Mouse (Mus musculus): Measurements from ENCODE around the gene Wdr73. TPM values are rescaled to one million over a fixed set of nuclear protein-coding genes. Genes with fewer than 3 reads are reported as not detected.

The Wdr73 gene
- polyA plus RNA-seq, 1 experiment from 2014 or later = 41.6 TPM

DNA sequence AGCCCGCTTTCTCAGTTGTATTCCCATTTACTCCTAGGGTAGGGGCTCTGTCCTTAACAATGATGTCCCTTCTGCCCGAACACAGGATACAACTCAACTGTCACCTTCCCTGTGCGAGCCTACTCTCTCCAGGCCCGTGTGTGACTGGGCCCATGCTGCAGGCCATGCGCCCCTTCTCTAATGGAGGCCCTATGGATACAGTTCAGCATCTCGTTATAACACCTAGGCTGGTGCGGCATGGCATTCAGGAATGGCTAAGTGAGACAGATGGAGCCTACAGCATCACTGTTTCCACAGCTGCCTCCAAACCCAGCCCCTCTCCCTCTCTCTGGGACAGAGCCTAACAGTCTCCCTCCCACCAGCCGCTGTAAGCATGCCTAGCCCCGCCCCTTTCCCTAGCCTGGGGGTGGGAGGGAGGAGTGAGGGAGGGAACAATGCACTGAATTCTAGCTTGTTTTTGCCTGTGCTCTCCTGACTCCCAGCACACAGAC, 12.0 kb downstream of the Wdr73 start:
- H3K36me3 ChIP-seq (ENCODE audit: control insufficient read depth, insufficient read depth, low read length) = peaks cover 2% of the 10 kb centered on the region; the same call in 1 of the 2 replicates

DNA sequence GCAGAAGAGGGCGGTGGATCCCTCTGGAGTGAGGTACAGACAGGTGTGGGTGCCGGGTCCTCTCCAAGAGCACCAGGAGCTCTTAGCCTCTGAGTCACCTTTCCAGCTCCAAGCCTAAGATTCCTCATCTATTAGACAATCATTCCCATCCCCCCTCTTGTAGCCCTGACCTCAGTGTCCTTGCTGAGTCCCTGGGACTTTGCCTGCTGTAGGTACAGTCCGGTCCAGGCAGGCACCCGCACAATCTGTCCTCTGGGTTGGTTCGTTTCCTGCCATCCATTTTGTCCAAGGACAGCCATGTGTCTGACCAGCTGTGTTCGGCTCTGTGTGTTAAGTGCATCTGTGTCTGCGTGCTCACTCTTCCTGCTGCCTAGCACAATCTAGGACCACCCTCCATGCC, 12.5 kb downstream of the Wdr73 start:
- Histone ChIP-seq H3K4me1 (replicated peaks; ENCODE audit: control insufficient read depth, insufficient read depth, low read length) (0 out of 2 replicates have a peak, but pooled peaks cover 6% of the 10 kb centered on the region), H3K9me3 (ENCODE audit: control insufficient read depth, low read length) (no peaks in the 10 kb centered on the region), H3K27ac (ENCODE audit: low read depth, low read length) (peak overlapping the region; percentile 41; the same call in 1 of the 2 replicates), H3K27me3 (ENCODE audit: control insufficient read depth, insufficient read depth, low read length) (no peaks in the 10 kb centered on the region), H3K36me3 (ENCODE audit: control insufficient read depth, insufficient read depth, low read length) (peaks cover 2% of the 10 kb centered on the region; the same call in 1 of the 2 replicates), H3K9ac (ENCODE audit: low read length) (no peak overlapping the region), H3K4me3 (ENCODE audit: low read depth, low read length) (no peak overlapping the region), H3K4me2 (ENCODE audit: low read depth, low read length, severe bottlenecking) (no peak overlapping the region)
- 0 out of 2 replicates have a peak, but pooled peaks have one; percentile 10 for ATAC-seq (replicated peaks; ENCODE audit: low FRiP score)
- DNase-seq (ENCODE audit: low spot score) = no peak
- WGBS = 78% methylated on average over 7 of the region's 7 CpGs

More for the DNA sequence above, 12.0 kb downstream of the Wdr73 start:
- Histone ChIP-seq H3K4me2 (ENCODE audit: low read depth, low read length, severe bottlenecking) (no peak overlapping the region), H3K4me3 (ENCODE audit: low read depth, low read length) (no peak overlapping the region), H3K9me3 (ENCODE audit: control insufficient read depth, low read length) (no peaks in the 10 kb centered on the region), H3K27me3 (ENCODE audit: control insufficient read depth, insufficient read depth, low read length) (no peaks in the 10 kb centered on the region), H3K4me1 (replicated peaks; ENCODE audit: control insufficient read depth, insufficient read depth, low read length) (0 out of 2 replicates have a peak, but pooled peaks cover 6% of the 10 kb centered on the region), H3K27ac (ENCODE audit: low read depth, low read length) (peak overlapping the region; percentile 41; the same call in 1 of the 2 replicates), H3K9ac (ENCODE audit: low read length) (peak overlapping the region; percentile 9; the same call in 1 of the 2 replicates)
- ATAC-seq (replicated peaks; ENCODE audit: low FRiP score) (peak; percentile 78), DNase-seq (ENCODE audit: low spot score) (peak; percentile 85)
- 52% methylated on average over 9 of the region's 9 CpGs for whole genome bisulfite sequencing

GRCm38 (mm10) chr7:80885666-80886065, 15.4 kb downstream of the Wdr73 start:
- Histone ChIP-seq H3K36me3 (ENCODE audit: control insufficient read depth, insufficient read depth, low read length) (no peaks in the 10 kb centered on the region; the same call in 1 of the 2 replicates), H3K4me2 (ENCODE audit: low read depth, low read length, severe bottlenecking) (no peak overlapping the region), H3K4me3 (ENCODE audit: low read depth, low read length) (no peak overlapping the region), H3K27ac (ENCODE audit: low read depth, low read length) (no peak overlapping the region), H3K9me3 (ENCODE audit: control insufficient read depth, low read length) (no peaks in the 10 kb centered on the region), H3K27me3 (ENCODE audit: control insufficient read depth, insufficient read depth, low read length) (no peaks in the 10 kb centered on the region), H3K9ac (ENCODE audit: low read length) (no peak overlapping the region), H3K4me1 (replicated peaks; ENCODE audit: control insufficient read depth, insufficient read depth, low read length) (0 out of 2 replicates have a peak, but pooled peaks cover 6% of the 10 kb centered on the region)
- DNase-seq (ENCODE audit: low spot score) (no peak), ATAC-seq (replicated peaks; ENCODE audit: low FRiP score) (no peak)
- 22% methylated on average over 1 of the region's 1 CpGs for WGBS

- Histone ChIP-seq H3K27me3 (ENCODE audit: control insufficient read depth, insufficient read depth, low read length) (no peaks in the 10 kb centered on the region), H3K9ac (ENCODE audit: low read length) (no peak overlapping the region), H3K4me3 (ENCODE audit: low read depth, low read length) (no peak overlapping the region), H3K4me1 (replicated peaks; ENCODE audit: control insufficient read depth, insufficient read depth, low read length) (no peaks in the 10 kb centered on the region), H3K4me2 (ENCODE audit: low read depth, low read length, severe bottlenecking) (0 out of 2 replicates have a peak overlapping the region, but pooled peaks have one; percentile 15), H3K27ac (ENCODE audit: low read depth, low read length) (no peak overlapping the region), H3K9me3 (ENCODE audit: control insufficient read depth, low read length) (no peaks in the 10 kb centered on the region), H3K36me3 (ENCODE audit: control insufficient read depth, insufficient read depth, low read length) (no peaks in the 10 kb centered on the region)
- no peak for DNase-seq (ENCODE audit: low spot score)
- WGBS = 30% methylated on average over 14 of the region's 14 CpGs
- peak; percentile 55 for ATAC-seq (replicated peaks; ENCODE audit: low FRiP score)
Measured at GRCm38 (mm10) chr7:80882830-80883505, 18.1 kb downstream of the Wdr73 start.

DNA sequence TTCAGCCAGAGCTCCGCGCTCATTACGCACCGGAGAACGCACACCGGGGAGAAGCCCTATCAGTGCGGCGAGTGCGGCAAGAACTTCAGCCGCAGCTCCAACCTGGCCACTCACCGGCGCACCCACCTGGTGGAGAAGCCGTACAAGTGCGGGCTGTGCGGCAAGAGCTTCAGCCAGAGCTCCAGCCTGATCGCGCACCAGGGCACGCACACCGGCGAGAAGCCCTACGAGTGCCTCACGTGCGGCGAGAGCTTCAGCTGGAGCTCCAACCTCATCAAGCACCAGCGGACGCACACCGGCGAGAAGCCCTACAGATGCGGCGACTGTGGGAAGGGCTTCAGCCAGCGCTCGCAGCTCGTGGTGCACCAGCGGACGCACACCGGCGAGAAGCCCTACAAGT, 25.3 kb downstream of the Wdr73 start:
- Histone ChIP-seq H3K4me1 (replicated peaks; ENCODE audit: control insufficient read depth, insufficient read depth, low read length) (0 out of 2 replicates have a peak, but pooled peaks cover 2% of the 10 kb centered on the region), H3K27ac (ENCODE audit: low read depth, low read length) (no peak overlapping the region), H3K9me3 (ENCODE audit: control insufficient read depth, low read length) (no peaks in the 10 kb centered on the region), H3K36me3 (ENCODE audit: control insufficient read depth, insufficient read depth, low read length) (peaks cover 9% of the 10 kb centered on the region), H3K9ac (ENCODE audit: low read length) (no peak overlapping the region), H3K4me3 (ENCODE audit: low read depth, low read length) (no peak overlapping the region), H3K27me3 (ENCODE audit: control insufficient read depth, insufficient read depth, low read length) (peaks cover 21% of the 10 kb centered on the region), H3K4me2 (ENCODE audit: low read depth, low read length, severe bottlenecking) (no peak overlapping the region)
- ATAC-seq (replicated peaks; ENCODE audit: low FRiP score) (no peak), DNase-seq (ENCODE audit: low spot score) (no peak)
- WGBS = 18% methylated on average over 37 of the region's 37 CpGs

GRCm38 (mm10) chr7:80873631-80874030, 27.4 kb downstream of the Wdr73 start:
- Histone ChIP-seq H3K9ac (ENCODE audit: low read length) (no peak overlapping the region), H3K27me3 (ENCODE audit: control insufficient read depth, insufficient read depth, low read length) (peaks cover 21% of the 10 kb centered on the region), H3K4me3 (ENCODE audit: low read depth, low read length) (no peak overlapping the region), H3K4me1 (replicated peaks; ENCODE audit: control insufficient read depth, insufficient read depth, low read length) (0 out of 2 replicates have a peak, but pooled peaks cover 2% of the 10 kb centered on the region), H3K27ac (ENCODE audit: low read depth, low read length) (no peak overlapping the region), H3K9me3 (ENCODE audit: control insufficient read depth, low read length) (no peaks in the 10 kb centered on the region), H3K36me3 (ENCODE audit: control insufficient read depth, insufficient read depth, low read length) (peaks cover 9% of the 10 kb centered on the region), H3K4me2 (ENCODE audit: low read depth, low read length, severe bottlenecking) (no peak overlapping the region)
- no peak for ATAC-seq (replicated peaks; ENCODE audit: low FRiP score)
- WGBS = 97% methylated on average over 2 of the region's 2 CpGs
- DNase-seq (ENCODE audit: low spot score) = no peak

GRCm38 (mm10) chr7:80873038-80873437, 28.0 kb downstream of the Wdr73 start:
- no peak overlapping the region for H3K4me3 ChIP-seq (ENCODE audit: low read depth, low read length)
- no peak for ATAC-seq (replicated peaks; ENCODE audit: low FRiP score)
- DNase-seq (ENCODE audit: low spot score) = no peak
- no peak overlapping the region for H3K4me2 ChIP-seq (ENCODE audit: low read depth, low read length, severe bottlenecking)
- 0 out of 2 replicates have a peak, but pooled peaks cover 2% of the 10 kb centered on the region for H3K4me1 ChIP-seq (replicated peaks; ENCODE audit: control insufficient read depth, insufficient read depth, low read length)
- WGBS = 90% methylated on average over 5 of the region's 5 CpGs
- no peak overlapping the region for H3K9ac ChIP-seq (ENCODE audit: low read length)
- H3K9me3 ChIP-seq (ENCODE audit: control insufficient read depth, low read length) = no peaks in the 10 kb centered on the region
- H3K36me3 ChIP-seq (ENCODE audit: control insufficient read depth, insufficient read depth, low read length) = peaks cover 9% of the 10 kb centered on the region
- no peak overlapping the region for H3K27ac ChIP-seq (ENCODE audit: low read depth, low read length)
- peaks cover 21% of the 10 kb centered on the region for H3K27me3 ChIP-seq (ENCODE audit: control insufficient read depth, insufficient read depth, low read length)

DNA sequence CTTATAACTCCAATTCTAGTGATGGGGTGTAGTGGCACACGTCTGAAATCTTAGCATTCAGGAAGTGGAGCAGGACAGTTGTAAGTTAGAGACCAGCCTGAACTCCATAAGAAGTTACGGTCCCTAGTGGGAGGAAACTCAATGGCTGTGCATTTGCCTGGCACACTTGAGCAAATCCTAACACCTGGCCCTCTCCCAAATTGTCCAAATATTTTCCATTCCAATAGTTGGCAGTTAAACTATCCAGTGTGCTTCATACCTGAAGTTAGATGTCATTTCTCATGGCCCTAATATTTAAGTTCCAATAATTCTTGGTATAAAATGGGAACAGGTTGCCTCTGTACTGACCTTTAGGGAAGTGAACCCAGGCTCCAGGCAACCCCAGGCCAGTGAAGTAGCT, 32.4 kb downstream of the Wdr73 start:
- DNase-seq (ENCODE audit: low spot score) (no peak), ATAC-seq (replicated peaks; ENCODE audit: low FRiP score) (no peak)
- no peak overlapping the region for H3K27ac ChIP-seq (ENCODE audit: low read depth, low read length)
- H3K9ac ChIP-seq (ENCODE audit: low read length) = no peak overlapping the region
- H3K9me3 ChIP-seq (ENCODE audit: control insufficient read depth, low read length) = no peaks in the 10 kb centered on the region
- H3K4me3 ChIP-seq (ENCODE audit: low read depth, low read length) = no peak overlapping the region
- 90% methylated on average over 2 of the region's 2 CpGs for WGBS
- H3K4me2 ChIP-seq (ENCODE audit: low read depth, low read length, severe bottlenecking) = no peak overlapping the region
- no peaks in the 10 kb centered on the region for H3K27me3 ChIP-seq (ENCODE audit: control insufficient read depth, insufficient read depth, low read length)
- H3K36me3 ChIP-seq (ENCODE audit: control insufficient read depth, insufficient read depth, low read length) = peaks cover 12% of the 10 kb centered on the region; the same call in 1 of the 2 replicates
- no peaks in the 10 kb centered on the region for H3K4me1 ChIP-seq (replicated peaks; ENCODE audit: control insufficient read depth, insufficient read depth, low read length)
